Mouse (Mus musculus) 3134 (cell line): ENCODE results near the gene Adamts9.

ENCODE experiments used
- DNase-seq: peaks from one replicate; pipeline ENCODE4 v3.0.0-alpha.2; 2011; ENCODE audit warnings: low spot score; ENCODE audit not compliant: insufficient read length; ENCODE audit errors: extremely low read depth

The Adamts9 gene

GRCm38 (mm10) chr6:92743605-92744004 is 199.7 kb downstream of the Adamts9 start:
- no peak for DNase-seq

GRCm38 (mm10) chr6:92737116-92737515 is 206.2 kb downstream of the Adamts9 start:
- DNase-seq, result no peak

GRCm38 (mm10) chr6:92733651-92734050 is 209.6 kb downstream of the Adamts9 start:
- DNase-seq, result no peak

- DNase-seq, result no peak
Measured at GRCm38 (mm10) chr6:92728514-92728913, 214.8 kb downstream of the Adamts9 start.

GRCm38 (mm10) chr6:92728084-92728483 is 215.2 kb downstream of the Adamts9 start:
- DNase-seq, result no peak

- DNase-seq, result no peak
Measured at GRCm38 (mm10) chr6:92727351-92727986, 215.8 kb downstream of the Adamts9 start.

GRCm38 (mm10) chr6:92726121-92726520 is 217.2 kb downstream of the Adamts9 start:
- no peak for DNase-seq

- DNase-seq, result no peak
Measured at GRCm38 (mm10) chr6:92724394-92724793, 218.9 kb downstream of the Adamts9 start.
